Mouse (Mus musculus) thymus, postnatal 36 days (tissue): ENCODE results near the gene Serpinb1b.
"Not testable (repeated sequence)": the region's sequence is repeated elsewhere in the genome, so short reads cannot be mapped to it uniquely, and the experiment has no call there.

Experiments
- DNase-seq, 2 experiments: peaks; one replicate each; pipeline ENCODE4 v3.0.0; 2022; ENCODE audit warnings: mixed read lengths in 2 of 2

Gene Serpinb1b

DNA sequence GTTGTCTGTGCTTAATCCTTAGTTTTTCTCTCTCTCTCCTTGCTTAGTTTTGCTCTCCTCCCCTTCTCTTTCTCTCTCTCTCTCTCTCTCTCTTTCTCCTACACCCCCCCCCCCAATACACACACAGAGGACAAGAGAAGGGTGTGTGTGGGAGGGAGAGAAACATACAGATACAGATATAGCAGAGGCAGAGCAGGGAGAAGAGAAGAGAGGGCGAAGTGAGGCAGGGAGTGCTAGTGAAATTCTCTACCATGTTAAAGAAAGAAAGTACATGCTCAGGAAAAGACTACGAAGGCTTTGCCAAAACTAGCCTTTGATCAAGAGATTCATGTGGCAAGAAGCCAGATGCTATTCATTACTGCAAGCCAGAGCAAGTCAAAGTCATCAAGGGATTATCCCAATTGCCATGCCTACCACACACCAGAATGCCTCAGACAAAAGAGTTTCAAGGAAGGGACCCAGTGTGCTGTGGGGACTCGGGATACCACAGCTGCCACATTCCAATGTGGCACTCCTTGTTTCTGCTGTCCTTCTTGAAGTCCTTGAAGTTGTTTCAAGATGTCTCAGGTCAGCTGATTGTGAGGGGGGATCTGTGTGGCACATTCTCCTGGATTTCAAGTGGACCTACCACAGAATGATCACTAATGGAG, at the start of gene Serpinb1b:
Serpinb1b (plus strand) TSS at position 520 of the 650 bp plus-strand sequence.
- no peak for DNase-seq

DNA sequence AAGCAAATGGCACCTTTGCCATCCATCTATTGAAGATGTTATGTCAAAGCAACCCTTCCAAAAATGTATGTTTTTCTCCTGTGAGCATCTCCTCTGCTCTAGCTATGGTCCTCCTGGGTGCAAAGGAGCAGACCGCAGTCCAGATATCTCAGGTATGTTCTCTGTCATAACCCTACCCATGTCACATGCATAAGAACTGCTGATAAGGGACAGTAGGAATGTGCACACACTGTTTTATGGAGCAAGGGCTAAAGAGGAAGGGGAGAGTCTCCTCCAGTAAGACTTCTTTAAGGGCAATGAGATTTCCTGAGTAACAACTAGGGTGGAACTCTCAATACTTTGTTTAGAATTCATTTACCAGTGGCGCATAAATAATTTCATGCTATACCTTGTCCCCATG, 48.9 kb upstream of the Serpinb1b start:
- DNase-seq = not testable (repeated sequence)

- no peak for DNase-seq
These were observed 48.1 kb upstream of the Serpinb1b start for GRCm38 (mm10) chr13:33030281-33030680.

GRCm38 (mm10) chr13:33035506-33035905, 42.9 kb upstream of the Serpinb1b start:
- no peak for DNase-seq

DNA sequence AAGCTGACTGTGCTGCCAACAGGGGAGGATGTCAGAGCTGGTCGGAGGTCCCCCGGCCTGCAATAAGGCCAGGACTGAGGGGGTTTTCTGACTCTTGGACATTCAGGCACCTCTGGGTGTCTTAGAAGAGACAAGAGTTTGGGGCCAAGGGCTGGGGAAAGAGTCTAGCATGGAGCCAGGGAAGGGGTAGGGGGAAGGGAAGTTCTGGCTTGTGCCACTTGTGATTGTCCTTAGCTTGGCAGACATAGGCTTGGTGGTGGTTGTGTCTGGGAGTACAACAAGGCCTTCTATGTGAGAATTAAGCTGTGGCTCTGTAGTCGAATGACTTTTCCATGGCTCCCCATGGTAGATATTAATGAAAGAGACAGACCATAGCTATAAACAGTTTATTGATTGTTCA, 34.8 kb upstream of the Serpinb1b start:
- DNase-seq = no peak

DNA sequence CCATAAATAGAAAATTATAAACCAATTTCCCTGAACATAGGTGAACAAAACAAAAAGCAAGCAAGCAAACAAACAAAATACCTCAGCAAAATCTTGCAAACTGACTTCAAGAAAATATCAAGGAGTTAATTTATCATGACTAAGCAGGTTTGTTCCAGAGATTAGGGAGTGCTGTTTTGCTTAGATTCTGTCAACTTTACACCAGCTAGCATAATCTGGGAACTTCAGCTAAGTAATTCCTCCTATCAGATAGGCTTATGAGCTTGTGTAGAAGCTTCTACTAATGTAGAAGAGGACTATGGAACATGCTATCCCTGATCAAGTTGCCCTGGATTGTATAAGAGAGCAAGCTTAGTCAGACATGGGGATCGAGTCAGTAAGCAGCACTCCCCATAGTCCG, 31.1 kb upstream of the Serpinb1b start:
- no peak for DNase-seq

DNA sequence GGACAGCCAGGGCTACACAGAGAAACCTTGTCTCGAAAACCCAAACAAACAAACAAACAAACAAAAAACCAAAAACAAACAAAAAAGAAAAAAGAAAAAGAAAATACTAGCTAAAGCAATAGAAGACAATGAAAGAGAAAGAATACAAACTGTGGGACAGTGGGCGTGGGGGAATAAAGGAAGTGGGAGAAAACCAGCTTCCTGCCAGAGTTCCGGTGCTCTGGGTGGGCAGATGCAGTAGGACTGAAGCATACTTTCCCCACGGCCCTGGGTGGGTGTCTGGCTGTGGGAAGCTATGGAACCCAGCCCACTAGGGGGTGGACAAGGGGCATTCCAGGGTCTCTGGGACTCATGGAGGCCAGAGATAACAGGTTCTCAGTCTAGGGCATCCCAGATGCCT, 30.2 kb upstream of the Serpinb1b start:
- peak; percentile 3 to 10 for DNase-seq

DNA sequence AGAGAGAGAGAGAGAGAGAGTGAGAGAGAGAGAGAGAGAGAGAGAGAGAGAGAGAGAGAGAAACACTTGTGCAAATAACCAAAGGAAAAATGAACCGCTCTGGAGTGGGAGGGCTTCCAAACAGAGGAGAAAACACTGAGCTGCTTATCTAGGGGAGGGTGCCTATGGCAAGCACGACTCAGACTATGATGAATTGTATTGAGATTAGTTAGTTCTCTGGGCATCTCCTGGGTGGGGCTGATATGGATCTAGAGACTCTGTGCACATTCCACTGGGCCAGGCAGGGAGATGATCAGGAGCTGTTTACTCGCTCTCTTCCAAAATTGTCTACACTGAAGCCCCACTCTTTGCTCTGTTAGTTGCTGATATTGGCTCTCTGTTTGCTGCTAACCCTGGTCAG, 26.7 kb upstream of the Serpinb1b start:
- DNase-seq = no peak

DNA sequence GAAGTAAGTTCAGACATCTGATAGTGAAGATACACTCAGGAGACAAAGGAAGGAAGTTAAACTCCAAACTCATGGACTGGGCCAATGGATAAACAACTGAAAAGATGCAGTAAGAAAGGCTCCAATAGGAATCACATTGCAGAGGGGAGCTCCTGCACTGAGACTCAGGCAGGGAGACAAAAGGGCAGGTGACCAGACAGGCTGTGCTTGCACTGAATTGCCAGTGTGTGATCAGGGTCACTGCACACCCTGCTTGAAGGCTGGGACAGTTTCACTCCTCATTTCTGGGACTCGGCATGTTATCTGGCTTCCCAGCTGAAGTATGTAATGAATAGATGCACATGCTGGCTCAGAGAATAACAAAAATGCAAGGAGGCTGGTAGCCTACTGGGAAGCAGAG, 15.3 kb upstream of the Serpinb1b start:
- no peak for DNase-seq

GRCm38 (mm10) chr13:33067387-33067977, 10.9 kb upstream of the Serpinb1b start:
- no peak for DNase-seq

DNA sequence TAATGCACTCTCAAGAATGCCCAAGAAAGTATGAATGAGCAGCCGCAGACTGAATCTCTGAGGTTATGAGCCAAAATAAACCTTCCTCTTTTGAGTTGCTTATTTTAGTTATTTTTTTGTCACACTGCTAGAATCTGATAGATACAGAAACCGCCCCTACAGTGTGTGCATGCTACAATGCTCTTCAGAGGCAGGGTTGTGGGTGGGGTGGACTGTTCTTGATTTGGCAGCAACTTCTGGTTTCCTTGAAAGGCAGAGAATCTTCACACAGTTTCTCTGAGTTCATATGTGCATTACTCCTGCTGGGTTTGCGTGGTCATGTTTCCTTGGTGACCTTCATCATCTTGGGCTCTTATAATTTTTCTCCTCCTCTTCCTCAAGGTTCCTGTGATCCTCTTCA, 10.2 kb upstream of the Serpinb1b start:
- DNase-seq = no peak

DNA sequence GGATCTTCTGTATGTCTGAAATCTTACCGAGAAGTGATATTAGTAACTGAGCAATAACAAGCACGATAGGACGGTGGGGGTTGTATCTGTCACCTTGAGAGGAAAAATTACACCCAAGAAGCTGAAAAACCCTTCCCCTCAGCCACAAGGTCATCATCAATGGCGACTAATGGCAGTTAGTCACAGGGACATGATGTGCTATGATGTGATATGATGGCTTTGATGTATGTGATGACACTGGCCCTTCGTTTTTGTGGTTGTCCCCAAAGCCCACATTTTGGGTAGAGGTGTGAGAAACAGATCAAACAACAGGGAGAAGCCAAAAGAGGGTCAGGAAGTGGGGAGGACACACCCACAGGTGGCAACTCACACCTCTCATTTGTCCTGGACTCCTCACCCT, 6.6 kb upstream of the Serpinb1b start:
- no peak for DNase-seq

DNA sequence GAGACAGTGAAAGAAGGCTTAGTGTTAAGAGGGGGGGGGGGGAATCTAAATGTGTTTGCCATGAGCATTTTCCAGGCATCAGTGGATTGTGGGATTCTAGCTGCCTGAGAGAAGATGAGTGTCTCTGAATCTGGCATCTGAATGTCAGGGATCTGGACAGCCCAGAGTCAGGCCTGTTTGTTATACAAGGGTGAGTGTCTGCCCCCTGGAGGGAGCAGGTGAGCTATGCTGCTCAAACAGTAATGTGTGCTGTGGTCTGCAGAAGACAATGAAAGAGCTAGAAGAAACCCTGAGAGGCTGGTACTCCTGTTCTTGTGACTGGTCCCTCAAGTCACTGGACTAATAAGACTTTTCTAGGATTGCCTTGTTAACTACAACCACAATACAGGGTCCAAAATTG, 4.3 kb upstream of the Serpinb1b start:
- DNase-seq = peak; percentile 27 to 29

GRCm38 (mm10) chr13:33076247-33076646, 2.1 kb upstream of the Serpinb1b start:
- no peak for DNase-seq

DNA sequence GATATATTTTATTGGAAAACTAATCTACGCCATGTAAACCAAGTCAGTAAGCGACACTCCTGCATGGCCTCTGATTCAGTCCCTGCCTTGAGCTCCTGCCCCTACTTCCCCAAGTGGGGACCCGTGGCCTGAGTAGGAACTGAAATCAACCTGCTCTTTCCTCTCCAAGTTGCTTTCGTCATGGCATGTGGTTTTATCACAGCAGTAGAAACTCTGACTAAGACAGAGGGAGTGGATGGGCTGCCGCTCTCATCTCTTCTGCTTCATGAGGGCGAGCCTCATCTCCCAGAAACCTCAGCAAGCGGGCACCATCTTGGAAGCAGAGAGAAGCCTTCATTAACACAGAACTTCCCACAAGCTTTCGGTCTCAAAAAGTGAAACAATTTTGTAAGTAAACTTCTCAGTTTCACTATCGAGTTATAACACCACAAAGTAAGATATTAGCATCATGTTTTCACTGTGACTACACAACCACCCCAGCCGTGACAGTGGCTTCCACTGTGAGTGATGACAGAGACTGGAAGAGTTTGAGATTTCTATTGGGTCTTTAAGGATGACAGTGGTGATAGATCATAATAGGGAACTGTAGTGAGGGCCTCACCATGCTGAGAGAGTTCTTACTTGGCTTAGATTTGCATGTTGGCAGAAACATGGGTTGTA, 1.2 kb upstream of the Serpinb1b start:
- DNase-seq = no peak

DNA sequence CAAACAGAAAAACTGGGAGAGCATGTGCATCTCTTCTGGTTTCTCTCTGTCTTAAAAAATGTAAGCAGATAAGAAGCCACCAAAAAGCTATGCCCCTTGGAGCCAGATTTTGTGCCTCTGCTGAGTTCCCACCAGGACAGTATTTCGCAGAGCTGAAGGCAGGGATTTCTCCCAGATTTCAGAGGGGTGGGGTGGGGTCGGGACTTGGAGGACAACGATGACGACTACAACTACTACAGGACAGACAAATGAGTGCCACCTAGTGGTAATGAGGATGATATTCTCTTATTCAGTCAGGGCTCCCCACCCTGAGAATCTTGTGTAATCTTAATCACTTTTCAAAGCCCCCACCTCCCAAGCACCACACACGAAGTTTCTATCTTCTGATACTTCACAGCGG, 1.0 kb downstream of the Serpinb1b start:
- no peak for DNase-seq

DNA sequence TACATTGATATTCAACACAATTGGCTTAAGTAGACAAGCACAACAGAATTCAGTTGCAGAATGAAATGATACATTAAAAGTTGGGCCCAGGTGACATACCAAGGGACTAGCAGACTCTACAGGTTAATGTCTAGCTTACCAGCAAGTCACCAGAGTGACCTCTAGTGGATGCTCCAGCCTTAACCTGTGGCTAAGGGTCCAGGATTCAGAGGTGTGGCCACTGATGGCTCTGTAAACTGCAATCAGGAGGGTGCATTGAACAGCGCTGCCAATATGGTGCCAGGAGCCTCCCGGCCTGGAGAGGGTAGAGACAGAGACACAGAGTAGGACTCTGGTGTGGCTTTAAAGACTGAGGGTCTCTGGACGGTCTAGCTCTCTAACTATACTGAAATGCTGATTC, 2.0 kb downstream of the Serpinb1b start:
- DNase-seq = no peak

DNA sequence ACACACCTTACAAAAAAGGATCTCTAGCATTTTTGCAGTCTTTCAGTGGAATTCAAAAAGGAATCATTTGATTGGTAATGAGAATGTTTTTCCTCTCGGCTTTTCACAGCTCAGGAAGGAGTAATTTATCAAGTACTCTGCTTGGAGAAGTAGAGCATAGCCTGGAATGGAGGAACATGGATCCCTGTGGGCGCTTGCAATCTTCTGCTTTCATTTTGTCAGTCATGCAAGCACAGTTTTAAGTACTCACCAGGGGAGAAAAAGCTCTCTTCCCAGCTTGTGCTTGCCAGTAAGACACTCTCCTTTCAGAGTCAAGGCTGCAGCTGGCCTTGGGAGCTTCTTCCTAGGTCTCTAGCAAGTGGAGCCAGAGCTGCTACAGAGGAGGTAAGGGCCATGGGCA, 5.5 kb downstream of the Serpinb1b start:
- no peak for DNase-seq

DNA sequence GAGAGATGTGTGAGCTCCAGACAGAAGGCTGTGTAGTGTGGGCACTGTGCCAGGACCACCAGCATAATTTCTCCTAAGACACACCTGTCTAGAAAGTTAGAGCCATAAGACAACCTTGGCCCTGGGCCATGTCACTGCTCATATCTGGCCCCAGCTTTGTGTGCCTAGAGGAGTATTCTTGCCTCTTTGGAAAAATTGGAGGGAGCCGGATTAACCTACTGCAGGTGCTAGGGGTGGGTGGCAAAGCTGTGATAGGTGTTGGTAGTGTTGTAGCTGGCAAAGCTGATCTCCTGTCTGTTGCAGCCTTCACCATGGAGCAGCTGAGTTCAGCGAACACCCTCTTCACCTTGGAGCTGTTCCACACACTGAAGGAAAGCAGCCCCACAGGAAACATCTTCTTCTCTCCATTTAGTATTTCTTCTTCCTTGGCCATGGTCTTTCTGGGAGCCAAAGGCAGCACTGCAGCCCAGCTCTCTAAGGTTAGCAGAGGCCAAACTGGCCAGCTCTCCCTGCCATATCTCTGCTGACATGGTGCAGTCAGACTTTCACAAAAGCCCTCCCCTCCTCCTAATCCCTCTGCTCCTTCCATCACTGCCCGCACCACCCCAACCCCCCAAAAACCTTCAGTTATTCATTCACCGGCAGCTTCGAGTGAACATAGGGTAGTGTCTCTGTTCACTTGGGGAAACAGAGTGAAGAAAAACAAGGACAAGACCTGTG, 6.8 kb downstream of the Serpinb1b start:
- no peak for DNase-seq

DNA sequence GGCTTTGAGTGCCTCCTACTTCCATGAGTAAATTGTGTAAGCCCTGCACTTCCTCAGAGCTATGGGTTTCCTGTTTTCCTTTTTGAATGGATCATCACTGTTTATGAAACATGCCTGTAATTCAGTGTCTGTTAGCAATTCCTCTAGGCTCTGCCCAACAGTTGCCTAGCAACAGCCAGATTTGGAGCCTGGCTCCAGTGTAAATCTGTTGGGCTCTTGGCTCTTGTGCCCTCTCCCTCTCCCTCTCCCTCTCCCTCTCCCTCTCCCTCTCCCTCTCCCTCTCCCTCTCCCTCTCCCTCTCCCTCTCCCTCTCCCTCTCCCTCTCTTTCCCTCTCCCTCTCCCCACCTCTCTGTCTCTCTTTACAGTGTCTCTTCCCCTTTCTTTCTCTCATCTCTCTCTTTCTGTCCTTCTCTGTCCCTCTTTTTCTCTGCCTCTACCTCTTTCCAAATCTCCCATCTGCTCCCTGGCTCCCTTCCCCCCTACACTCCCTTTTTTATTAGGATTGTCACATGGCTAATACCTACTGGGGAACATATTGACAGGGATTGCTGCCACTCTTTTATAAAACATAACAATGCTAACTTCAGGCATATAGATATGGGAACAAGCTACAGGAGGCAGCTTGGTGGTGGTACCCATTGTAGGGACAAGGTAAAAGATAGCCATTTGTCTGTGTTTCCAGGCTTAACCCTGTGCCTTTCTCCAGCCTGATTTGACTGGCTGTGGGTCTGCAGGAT, 7.5 kb downstream of the Serpinb1b start:
- DNase-seq = no peak

- DNase-seq = no peak
These were observed 11.2 kb downstream of the Serpinb1b start for GRCm38 (mm10) chr13:33089566-33089965.

DNA sequence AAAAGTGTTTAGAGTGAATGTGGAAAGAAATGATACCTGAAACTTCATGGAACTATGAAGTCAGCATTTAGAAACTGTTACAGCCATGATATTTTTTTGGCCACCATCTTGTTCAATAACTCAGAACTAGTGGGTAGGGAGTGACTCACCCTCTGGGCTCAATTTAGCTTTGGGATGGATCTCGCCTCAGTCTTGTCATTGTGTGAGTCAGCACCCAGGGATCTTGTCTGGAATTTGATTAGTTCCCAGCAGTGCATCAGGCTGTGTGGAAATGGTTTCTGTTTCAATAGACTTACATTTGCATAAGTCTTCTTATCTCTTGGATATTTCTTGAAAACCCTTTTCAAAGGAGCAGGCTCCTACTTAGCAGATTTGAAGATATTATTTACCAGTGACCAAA, 12.2 kb downstream of the Serpinb1b start:
- no peak for DNase-seq

DNA sequence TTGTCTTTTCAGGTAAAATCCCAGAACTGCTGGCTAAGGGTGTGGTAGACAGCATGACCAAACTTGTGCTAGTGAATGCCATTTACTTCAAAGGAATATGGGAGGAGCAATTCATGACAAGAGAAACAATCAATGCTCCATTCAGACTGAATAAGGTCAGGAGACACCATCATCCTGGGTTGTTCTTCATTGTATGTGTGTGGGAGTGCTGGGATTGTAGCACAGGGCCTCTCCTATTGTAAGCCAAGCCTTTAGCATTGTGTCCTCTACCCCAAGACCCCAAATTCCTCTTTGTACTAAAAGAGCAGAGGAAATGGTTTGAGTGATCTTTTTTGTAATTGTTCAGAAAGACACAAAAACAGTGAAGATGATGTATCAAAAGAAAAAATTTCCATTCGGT, 12.9 kb downstream of the Serpinb1b start:
- DNase-seq = no peak
